Mouse (Mus musculus) forebrain, postnatal 0 days (tissue): ENCODE results near the gene Myo1d. TPM values are rescaled to one million over a fixed set of nuclear protein-coding genes. Genes with fewer than 3 reads are reported as not detected.

ENCODE experiments used
- ATAC-seq: fragments of 200-750 bp; cut with Nextera tagmentation; 2 replicates; pipeline ENCODE4 v1.8.0; 2017; ENCODE audit warnings: mild to moderate bottlenecking, moderate library complexity
- DNase-seq: peaks from one replicate; pipeline ENCODE4 v3.0.0-alpha.2; 2015
- H3K27ac ChIP-seq: fragments of 300-500 bp; sonication (generic); 2 replicates; pipeline ENCODE4 v1.5.1; 2014; ENCODE audit warnings: low read depth, mild to moderate bottlenecking, antibody characterized with exemption, low read length, moderate library complexity, mixed read lengths
- H3K27me3 ChIP-seq: fragments of 300-500 bp; sonication (generic); 2 replicates; pipeline ENCODE4 v1.6.1; 2014; ENCODE audit warnings: mild to moderate bottlenecking, low read length, mixed read lengths; ENCODE audit not compliant: insufficient read depth
- H3K36me3 ChIP-seq: fragments of 300-500 bp; sonication (generic); 2 replicates; pipeline ENCODE4 v1.6.1; 2014; ENCODE audit warnings: mild to moderate bottlenecking, moderate library complexity; ENCODE audit not compliant: insufficient read depth
- H3K4me1 ChIP-seq: fragments of 300-500 bp; sonication (generic); 2 replicates; pipeline ENCODE4 v1.6.1; 2014; ENCODE audit warnings: antibody characterized with exemption; ENCODE audit not compliant: insufficient read depth
- H3K4me2 ChIP-seq: fragments of 300-500 bp; sonication (generic); 2 replicates; pipeline ENCODE4 v1.6.1; 2014; ENCODE audit warnings: low read depth, mild to moderate bottlenecking, moderate library complexity
- H3K4me3 ChIP-seq: fragments of 300-500 bp; sonication (generic); 2 replicates; pipeline ENCODE4 v1.5.1; 2014; ENCODE audit warnings: low read depth, low read length, mixed read lengths
- H3K9ac ChIP-seq: fragments of 300-500 bp; sonication (generic); 2 replicates; pipeline ENCODE4 v1.6.1; 2014; ENCODE audit warnings: mild to moderate bottlenecking
- H3K9me3 ChIP-seq: fragments of 300-500 bp; sonication (generic); 2 replicates; pipeline ENCODE4 v1.6.1; 2016; ENCODE audit warnings: low read length
- CTCF ChIP-seq: sonication (generic); IDR thresholded peaks from 2 replicates; pipeline ENCODE4 v1.5.1; 2016; ENCODE audit warnings: antibody characterized with exemption, control low read depth, low read depth
- WGBS: fragments of 180-500 bp; shearing (Covaris S2); extraction: QIAGEN DNeasy Blood & Tissue Kit; methylation state at CpG from one replicate; pipeline ENCODE4 v1.1.7; 2014; 5-methylcytosine and 5-hydroxymethylcytosine counted together
- polyA plus RNA-seq: library from polyadenylated mRNA; unstranded; fragments of >200 nt; fragmentation: Nextera tagmentation; extraction: Ambion mirVana; gene quantifications from 2 replicates; pipeline ENCODE4 v1.2.1, GENCODE M21; 2015
- total RNA-seq: library from RNA; depleted of rRNA; stranded (reverse); fragments of >200 nt; gene quantifications from 2 replicates; pipeline ENCODE4 v1.2.3, GENCODE M21; 2014

Gene Myo1d
- total and polyA plus RNA-seq, 2 experiments from 2014 or later, result 1.2 to 3.4 TPM

- Histone ChIP-seq H3K4me3 (no peak overlapping the region), H3K4me2 (no peak overlapping the region), H3K27ac (0 out of 2 replicates have a peak overlapping the region, but pooled peaks have one; percentile 23), H3K36me3 (no peaks in the 10 kb centered on the region), H3K9me3 (no peaks in the 10 kb centered on the region), H3K9ac (no peak overlapping the region), H3K27me3 (no peaks in the 10 kb centered on the region), H3K4me1 (peaks cover 41% of the 10 kb centered on the region)
- 23% methylated on average over 7 of the region's 7 CpGs for WGBS
- ATAC-seq (no peak), DNase-seq (peak; percentile 27)
- TF ChIP-seq CTCF, result no peak
These were observed 266.0 kb downstream of the Myo1d start for GRCm38 (mm10) chr11:80513796-80514195.

- DNase-seq, result no peak
- Histone ChIP-seq H3K9ac (no peak overlapping the region), H3K27ac (no peak overlapping the region), H3K9me3 (no peaks in the 10 kb centered on the region), H3K4me3 (no peak overlapping the region), H3K4me1 (peaks cover 34% of the 10 kb centered on the region), H3K4me2 (no peak overlapping the region), H3K27me3 (no peaks in the 10 kb centered on the region), H3K36me3 (no peaks in the 10 kb centered on the region)
- 0 out of 2 replicates have a peak, but pooled peaks have one; percentile 5 for TF ChIP-seq CTCF
- 55% methylated on average over 19 of the region's 19 CpGs for WGBS
- no peak for ATAC-seq
These were observed 267.3 kb downstream of the Myo1d start for GRCm38 (mm10) chr11:80512313-80513056.

DNA sequence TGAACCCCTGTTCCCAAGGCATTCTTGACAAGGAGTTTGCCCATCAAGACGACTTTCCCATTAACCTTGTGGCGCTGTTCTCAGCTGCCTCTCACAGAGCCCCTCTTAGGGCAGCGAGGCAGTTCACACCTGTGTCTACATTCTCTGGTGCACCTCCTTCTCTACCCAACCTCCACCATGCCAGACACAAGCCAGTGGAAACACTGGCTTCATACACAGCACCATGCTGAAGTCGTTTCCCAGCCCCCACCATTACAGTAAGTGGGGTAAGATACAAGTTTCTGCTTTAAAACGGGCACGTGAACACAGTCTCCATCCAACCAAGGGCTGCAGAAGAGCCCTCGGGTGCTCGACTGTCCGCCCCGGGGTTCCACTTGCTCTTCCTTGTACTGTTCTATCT, 269.7 kb downstream of the Myo1d start:
- TF ChIP-seq CTCF, result no peak
- H3K4me1 ChIP-seq, result peaks cover 22% of the 10 kb centered on the region

GRCm38 (mm10) chr11:80509176-80509506, 270.7 kb downstream of the Myo1d start:
- DNase-seq (no peak), ATAC-seq (no peak)
- H3K9ac ChIP-seq, result 0 out of 2 replicates have a peak overlapping the region, but pooled peaks have one; percentile 14

More for the DNA sequence above, 269.7 kb downstream of the Myo1d start:
- ATAC-seq (no peak), DNase-seq (no peak)
- Histone ChIP-seq H3K9me3 (no peaks in the 10 kb centered on the region), H3K9ac (no peak overlapping the region), H3K4me3 (no peak overlapping the region), H3K36me3 (no peaks in the 10 kb centered on the region), H3K27ac (no peak overlapping the region), H3K27me3 (no peaks in the 10 kb centered on the region), H3K4me2 (no peak overlapping the region)
- 87% methylated on average over 10 of the region's 10 CpGs for WGBS

DNA sequence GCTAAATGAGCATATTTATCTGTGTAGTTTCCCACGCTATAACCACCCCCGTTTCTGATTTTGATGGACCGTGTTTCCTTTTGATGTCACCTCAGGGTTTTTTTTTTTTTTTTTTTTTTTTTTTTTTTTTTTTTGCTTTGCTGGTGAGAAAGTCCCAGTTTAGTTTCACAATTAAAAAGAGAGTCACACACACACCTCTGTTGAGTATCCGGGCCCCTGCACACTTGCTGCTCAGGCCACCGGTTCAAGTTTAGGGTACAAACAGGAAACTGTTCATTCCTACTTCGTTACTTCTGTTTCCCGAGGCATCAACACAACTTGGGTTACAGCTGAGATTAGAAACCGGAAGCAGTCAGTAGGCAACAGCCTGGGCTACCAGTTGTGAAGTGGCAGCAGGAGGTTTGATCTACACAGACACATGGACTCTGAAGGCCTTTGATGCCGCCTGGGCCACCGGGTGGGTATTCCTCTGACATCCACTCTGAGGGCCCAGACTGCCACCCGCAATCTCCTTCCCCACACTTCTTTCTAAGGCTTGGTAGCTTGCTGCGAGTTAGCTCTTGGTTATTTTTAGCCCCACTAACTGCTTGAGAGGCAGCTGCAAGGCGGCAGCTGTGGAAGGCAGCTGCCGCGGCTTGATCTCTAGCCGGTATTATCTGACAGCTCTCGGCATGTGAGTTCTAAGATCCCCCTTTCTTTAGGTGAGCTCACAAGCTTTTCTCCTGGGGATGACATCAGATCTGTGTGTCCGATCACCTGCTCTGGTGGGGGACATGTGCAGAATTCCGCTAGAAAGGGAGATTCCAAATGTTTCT, 271.3 kb downstream of the Myo1d start:
- H3K36me3 ChIP-seq, result no peaks in the 10 kb centered on the region
- TF ChIP-seq CTCF, result no peak
- no peaks in the 10 kb centered on the region for H3K27me3 ChIP-seq
- peak; percentile 62 for DNase-seq
- H3K4me1 ChIP-seq, result peaks cover 35% of the 10 kb centered on the region
- no peak for ATAC-seq
- 0 out of 2 replicates have a peak overlapping the region, but pooled peaks have one; percentile 1 for H3K4me2 ChIP-seq
- H3K9me3 ChIP-seq, result no peaks in the 10 kb centered on the region
- 48% methylated on average over 19 of the region's 19 CpGs for WGBS
- no peak overlapping the region for H3K4me3 ChIP-seq
- H3K27ac ChIP-seq, result peak overlapping the region; percentile 80
- H3K9ac ChIP-seq, result no peak overlapping the region

More at GRCm38 (mm10) chr11:80509176-80509506, 270.7 kb downstream of the Myo1d start:
- Histone ChIP-seq H3K36me3 (no peaks in the 10 kb centered on the region), H3K27ac (peak overlapping the region; percentile 80), H3K27me3 (no peaks in the 10 kb centered on the region), H3K9me3 (no peaks in the 10 kb centered on the region), H3K4me3 (no peak overlapping the region), H3K4me2 (0 out of 2 replicates have a peak overlapping the region, but pooled peaks have one; percentile 1), H3K4me1 (peaks cover 30% of the 10 kb centered on the region)
- TF ChIP-seq CTCF, result no peak
- WGBS, result 72% methylated on average over 5 of the region's 5 CpGs

DNA sequence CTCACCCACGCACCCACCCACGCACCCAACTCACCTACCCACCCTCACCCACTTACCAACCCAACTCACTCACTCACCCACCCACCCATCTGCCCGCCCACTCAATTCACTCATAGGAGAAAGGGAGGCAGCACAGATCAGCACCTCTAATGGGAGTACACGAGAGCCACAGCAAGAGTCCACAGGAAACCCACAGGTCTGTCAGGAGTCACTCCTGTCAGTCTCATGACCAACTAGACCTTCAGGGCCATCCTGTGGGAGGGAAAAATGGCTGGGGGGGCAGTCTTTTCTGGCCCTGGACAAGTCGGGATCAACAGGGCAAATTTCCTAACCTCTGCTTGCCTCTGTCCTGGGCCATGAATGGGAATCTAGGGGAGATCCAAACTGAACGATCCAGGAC, 272.0 kb downstream of the Myo1d start:
- no peak for ATAC-seq
- H3K27ac ChIP-seq, result no peak overlapping the region

GRCm38 (mm10) chr11:80506483-80506882, 273.3 kb downstream of the Myo1d start:
- H3K36me3 ChIP-seq, result no peaks in the 10 kb centered on the region
- H3K9me3 ChIP-seq, result no peaks in the 10 kb centered on the region
- ATAC-seq, result no peak
- H3K4me2 ChIP-seq, result no peak overlapping the region
- H3K27me3 ChIP-seq, result no peaks in the 10 kb centered on the region
- peaks cover 42% of the 10 kb centered on the region for H3K4me1 ChIP-seq
- no peak for DNase-seq
- 0 out of 2 replicates have a peak, but pooled peaks have one; percentile 3 for TF ChIP-seq CTCF
- no peak overlapping the region for H3K9ac ChIP-seq
- no peak overlapping the region for H3K4me3 ChIP-seq
- no peak overlapping the region for H3K27ac ChIP-seq

More for the DNA sequence above, 272.0 kb downstream of the Myo1d start:
- no peak overlapping the region for H3K4me2 ChIP-seq
- no peak for DNase-seq
- H3K36me3 ChIP-seq, result no peaks in the 10 kb centered on the region
- H3K9me3 ChIP-seq, result no peaks in the 10 kb centered on the region
- H3K27me3 ChIP-seq, result no peaks in the 10 kb centered on the region
- peaks cover 42% of the 10 kb centered on the region for H3K4me1 ChIP-seq
- no peak overlapping the region for H3K4me3 ChIP-seq
- TF ChIP-seq CTCF, result no peak
- WGBS, result 92% methylated on average over 6 of the region's 6 CpGs
- H3K9ac ChIP-seq, result no peak overlapping the region
